Mouse (Mus musculus) MEL (cell line): ENCODE measurements around the gene Zic1. TPM values are rescaled to one million over a fixed set of nuclear protein-coding genes. Genes with fewer than 3 reads are reported as not detected.

Experiments used
- DNase-seq: peaks from one replicate; pipeline ENCODE4 v3.0.0; 2011; ENCODE audit warnings: low read depth, low spot score
- H3K27ac ChIP-seq: 2 replicates; pipeline ENCODE4 v1.5.1; 2012; ENCODE audit warnings: low read depth, mild to moderate bottlenecking, control low read depth, low read length, moderate library complexity; ENCODE audit not compliant: control insufficient read depth
- H3K27me3 ChIP-seq, 2 experiments: fragments of 150-350 bp in 1 of 2; sonication (generic) in 1 of 2; 2 replicates each; pipeline ENCODE4 v1.6.1; 2012; ENCODE audit warnings: low read length in 2 of 2, mild to moderate bottlenecking in 2 of 2, improper control_type of control experiment in 1 of 2, moderate library complexity in 1 of 2; ENCODE audit not compliant: insufficient read depth in 2 of 2, control insufficient read depth in 1 of 2
- H3K36me3 ChIP-seq, 2 experiments: 2 replicates each; pipeline ENCODE4 v1.6.1; 2012 to 2014; ENCODE audit warnings: low read length in 2 of 2, improper control_type of control experiment in 1 of 2, inconsistent platforms in 1 of 2, mild to moderate bottlenecking in 1 of 2; ENCODE audit not compliant: insufficient read depth in 2 of 2, control insufficient read depth in 1 of 2
- H3K4me1 ChIP-seq, 2 experiments: fragments of 150-350 bp in 1 of 2; sonication (generic) in 1 of 2; 2 replicates each; pipeline ENCODE4 v1.6.1; 2012; ENCODE audit warnings: low read length in 2 of 2, improper control_type of control experiment in 1 of 2, mild to moderate bottlenecking in 1 of 2; ENCODE audit not compliant: insufficient read depth in 2 of 2, control insufficient read depth in 1 of 2
- H3K4me3 ChIP-seq, 2 experiments: fragments of 150-350 bp in 1 of 2; sonication (generic) in 1 of 2; 2 replicates each; pipeline ENCODE4 v1.5.1; 2012; ENCODE audit warnings: low read depth in 2 of 2, low read length in 2 of 2, mild to moderate bottlenecking in 2 of 2, moderate library complexity in 2 of 2, control low read depth in 1 of 2, improper control_type of control experiment in 1 of 2; ENCODE audit not compliant: control insufficient read depth in 1 of 2, insufficient read depth in 1 of 2
- H3K79me2 ChIP-seq: 2 replicates; pipeline ENCODE4 v1.6.1; 2012; ENCODE audit warnings: mild to moderate bottlenecking, low read length, moderate library complexity; ENCODE audit not compliant: control insufficient read depth, poor library complexity, insufficient read depth
- H3K9ac ChIP-seq: 2 replicates; pipeline ENCODE4 v1.6.1; 2012; ENCODE audit warnings: low read depth, mild to moderate bottlenecking, control low read depth, low read length, moderate library complexity; ENCODE audit not compliant: control insufficient read depth, poor library complexity, severe bottlenecking
- H3K9me3 ChIP-seq: fragments of 150-350 bp; sonication (generic); replicated peaks from 2 replicates; pipeline ENCODE4 v1.6.1; 2012; ENCODE audit warnings: mild to moderate bottlenecking, low read length, improper control_type of control experiment, moderate library complexity; ENCODE audit not compliant: insufficient read depth
- E2F4 ChIP-seq: IDR thresholded peaks from 2 replicates; pipeline ENCODE4 v1.6.1; 2011; ENCODE audit warnings: low read depth, low read length, improper control_type of control experiment, borderline replicate concordance
- ELF1 ChIP-seq: IDR thresholded peaks from 2 replicates; pipeline ENCODE4 v1.6.1; 2014; ENCODE audit warnings: low read depth, mild to moderate bottlenecking, inconsistent platforms, low read length, improper control_type of control experiment, moderate library complexity
- ETS1 ChIP-seq: IDR thresholded peaks from 2 replicates; pipeline ENCODE4 v1.6.1; 2012; ENCODE audit warnings: low read depth, mild to moderate bottlenecking, inconsistent platforms, low read length, improper control_type of control experiment, moderate library complexity
- HCFC1 ChIP-seq: IDR thresholded peaks from 2 replicates; pipeline ENCODE4 v1.6.1; 2012; ENCODE audit warnings: low read depth, mild to moderate bottlenecking, inconsistent platforms, low read length, improper control_type of control experiment, moderate library complexity
- JUND ChIP-seq: IDR thresholded peaks from 2 replicates; pipeline ENCODE4 v1.6.1; 2011; ENCODE audit warnings: low read depth, mild to moderate bottlenecking, improper control_type of control experiment, low read length
- KAT2A ChIP-seq: conservative IDR thresholded peaks from 2 replicates; pipeline ENCODE4 v1.6.1; 2012; ENCODE audit warnings: low read depth, low read length, improper control_type of control experiment, inconsistent platforms
- MAFK ChIP-seq: IDR thresholded peaks from 2 replicates; pipeline ENCODE4 v1.6.1; 2011; ENCODE audit warnings: low read depth, mild to moderate bottlenecking, low read length, improper control_type of control experiment, borderline replicate concordance
- MAZ ChIP-seq: IDR thresholded peaks from 2 replicates; pipeline ENCODE4 v1.6.1; 2012; ENCODE audit warnings: low read depth, mild to moderate bottlenecking, inconsistent platforms, low read length, improper control_type of control experiment
- MEF2A ChIP-seq: IDR thresholded peaks from 2 replicates; pipeline ENCODE4 v1.6.1; 2014; ENCODE audit warnings: low read depth, mild to moderate bottlenecking, inconsistent platforms, low read length, improper control_type of control experiment; ENCODE audit not compliant: poor library complexity, insufficient replicate concordance, severe bottlenecking; ENCODE audit errors: extremely low read depth
- MXI1 ChIP-seq: IDR thresholded peaks from 2 replicates; pipeline ENCODE4 v1.6.1; 2011; ENCODE audit warnings: mild to moderate bottlenecking, low read depth, low read length, improper control_type of control experiment
- MYB ChIP-seq: IDR thresholded peaks from 2 replicates; pipeline ENCODE4 v1.6.1; 2011; ENCODE audit warnings: mild to moderate bottlenecking, low read depth, low read length, improper control_type of control experiment
- MYC ChIP-seq: IDR thresholded peaks from 2 replicates; pipeline ENCODE4 v1.6.1; 2011; ENCODE audit warnings: low read depth, mild to moderate bottlenecking, low read length, improper control_type of control experiment, moderate library complexity
- POLR2A ChIP-seq, 2 experiments: IDR thresholded peaks; 2 replicates each; pipeline ENCODE4 v1.6.1; 2011 to 2012; ENCODE audit warnings: low read length in 2 of 2, mild to moderate bottlenecking in 2 of 2, control low read depth in 1 of 2, improper control_type of control experiment in 1 of 2, low read depth in 1 of 2, moderate library complexity in 1 of 2; ENCODE audit not compliant: control insufficient read depth in 1 of 2, insufficient read depth in 1 of 2, poor library complexity in 1 of 2
- POLR2AphosphoS2 ChIP-seq: IDR thresholded peaks from 2 replicates; pipeline ENCODE4 v1.6.1; 2011; ENCODE audit warnings: low read length, improper control_type of control experiment
- POLR2AphosphoS5 ChIP-seq: IDR thresholded peaks from 2 replicates; pipeline ENCODE4 v1.6.1; 2012; ENCODE audit warnings: low read depth, borderline replicate concordance, mild to moderate bottlenecking, inconsistent platforms, low read length, moderate library complexity, mixed read lengths
- RAD21 ChIP-seq: IDR thresholded peaks from 2 replicates; pipeline ENCODE4 v1.6.1; 2011; ENCODE audit warnings: mild to moderate bottlenecking, low read depth, low read length, improper control_type of control experiment
- TBP ChIP-seq: IDR thresholded peaks from 2 replicates; pipeline ENCODE4 v1.8.0; 2011; ENCODE audit warnings: low read depth, low read length, improper control_type of control experiment
- TCF12 ChIP-seq: IDR thresholded peaks from 2 replicates; pipeline ENCODE4 v1.6.1; 2014; ENCODE audit warnings: low read depth, mild to moderate bottlenecking, inconsistent platforms, low read length, improper control_type of control experiment, moderate library complexity
- ZMIZ1 ChIP-seq: IDR thresholded peaks from 2 replicates; pipeline ENCODE4 v1.6.1; 2012; ENCODE audit warnings: low read depth, mild to moderate bottlenecking, inconsistent platforms, low read length, improper control_type of control experiment, moderate library complexity
- ZNF384 ChIP-seq: IDR thresholded peaks from 2 replicates; pipeline ENCODE4 v1.6.1; 2012; ENCODE audit warnings: low read depth, mild to moderate bottlenecking, inconsistent platforms, low read length, improper control_type of control experiment
- polyA plus RNA-seq, 2 experiments: library from polyadenylated mRNA; stranded (reverse) in 1 of 2; unstranded in 1 of 2; fragments of >175 nt in 1 of 2; fragments of >200 nt in 1 of 2; gene quantifications; 2 replicates each; pipeline versions ENCODE4 v1.2.1 to v1.2.4; 2012; ENCODE audit warnings: low replicate concordance in 2 of 2, low read depth in 1 of 2; ENCODE audit not compliant: insufficient read length in 2 of 2, insufficient read depth in 1 of 2, missing spikeins in 1 of 2
- total RNA-seq: library from RNA; depleted of rRNA; stranded (reverse); fragments of 300-350 nt; gene quantifications from 2 replicates; pipeline ENCODE4 v1.2.3, GENCODE M21; 2012

The Zic1 gene
- total and polyA plus RNA-seq, 3 experiments, result not detected

DNA sequence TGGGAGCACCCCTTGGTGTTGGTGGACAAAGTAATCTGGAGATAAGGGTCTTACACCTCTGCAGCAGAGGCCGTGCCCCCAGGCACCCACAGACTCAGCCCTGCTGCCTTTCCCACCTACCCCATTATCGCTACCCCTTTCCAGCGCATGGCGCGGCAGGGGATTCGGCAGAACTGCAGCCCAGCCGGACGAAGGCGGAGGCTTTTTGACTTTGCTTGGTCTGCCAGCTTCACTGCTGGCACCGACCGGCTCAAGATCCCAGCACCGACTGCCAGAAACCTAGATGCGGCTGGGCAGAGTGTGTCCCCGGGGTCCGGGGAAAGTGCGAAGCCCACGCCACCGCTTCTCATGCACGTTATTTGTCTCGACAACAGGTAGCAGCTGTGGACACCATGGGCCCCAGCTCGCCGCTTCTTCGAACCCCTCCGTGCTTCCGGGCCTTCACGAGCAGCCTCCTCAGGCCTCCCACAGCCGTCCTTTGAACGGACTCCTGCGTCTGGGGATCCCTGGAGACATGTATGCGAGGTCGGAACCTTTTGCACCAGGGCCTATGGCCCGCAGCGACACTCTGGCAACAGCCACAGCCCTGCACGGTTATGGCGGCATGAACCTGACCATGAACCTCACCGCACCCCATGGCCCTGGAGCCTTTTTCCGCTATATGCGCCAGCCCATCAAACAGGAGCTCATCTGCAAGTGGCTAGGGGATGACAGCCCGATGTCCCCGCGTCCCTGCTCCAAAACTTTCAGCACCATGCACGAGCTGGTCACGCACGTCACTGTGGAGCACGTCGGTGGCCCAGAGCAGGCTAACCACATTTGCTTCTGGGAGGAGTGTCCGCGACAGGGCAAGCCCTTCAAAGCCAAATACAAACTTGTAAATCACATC is 13.0 kb upstream of the Zic1 start:
- Histone ChIP-seq H3K27ac (no peak overlapping the region), H3K79me2 (no peaks in the 10 kb centered on the region), H3K27me3 (no peaks in the 10 kb centered on the region), H3K9me3 (no peaks in the 10 kb centered on the region), H3K9ac (no peak overlapping the region), H3K4me1 (no peaks in the 10 kb centered on the region), H3K36me3 (no peaks in the 10 kb centered on the region), H3K4me3 (no peak overlapping the region)
- DNase-seq, result no peak
- TF ChIP-seq JUND (no peak), MEF2A (no peak), ZNF384 (no peak), TCF12 (no peak), ELF1 (no peak), POLR2AphosphoS5 (no peak), TBP (no peak), MAZ (no peak), POLR2AphosphoS2 (no peak), KAT2A (no peak), E2F4 (no peak), POLR2A (IDR thresholded peaks at IDR 0.05; ENCODE audit: control insufficient read depth in 1 of 2, insufficient read depth in 1 of 2, low read depth in 1 of 2, low read length in 2 of 2, poor library complexity in 1 of 2) (no peak)

DNA sequence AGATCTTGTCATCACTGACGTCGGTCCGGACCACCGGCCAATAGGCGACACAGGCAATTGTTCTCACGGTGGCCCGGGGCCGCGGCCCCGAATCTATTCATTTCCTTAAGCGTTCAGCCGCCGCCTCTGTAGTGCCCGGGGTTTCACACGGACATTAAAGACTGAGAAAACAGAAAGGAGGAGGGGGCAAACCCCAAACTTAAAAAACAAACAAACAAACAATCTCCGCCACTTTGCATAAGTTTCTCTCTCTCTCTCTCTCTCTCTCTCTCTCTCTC is 12.2 kb upstream of the Zic1 start:
- H3K9ac ChIP-seq, result no peak overlapping the region

More for the DNA sequence above, 12.2 kb upstream of the Zic1 start:
- Histone ChIP-seq H3K79me2 (no peaks in the 10 kb centered on the region), H3K27ac (no peak overlapping the region), H3K4me3 (no peak overlapping the region), H3K36me3 (no peaks in the 10 kb centered on the region), H3K27me3 (no peaks in the 10 kb centered on the region), H3K9me3 (no peaks in the 10 kb centered on the region), H3K4me1 (no peaks in the 10 kb centered on the region)
- no peak for TF ChIP-seq MYB
- TF ChIP-seq POLR2AphosphoS5, result no peak
- TF ChIP-seq HCFC1, result no peak
- TF ChIP-seq RAD21, result no peak
- no peak for TF ChIP-seq ZMIZ1
- no peak for TF ChIP-seq MAFK
- no peak for TF ChIP-seq MYC
- TF ChIP-seq MXI1, result no peak
- no peak for TF ChIP-seq ETS1
- DNase-seq, result no peak
